Mouse (Mus musculus) ES-Bruce4 (cell line): ENCODE measurements around the gene Plcb1.

ENCODE experiments used
- CTCF ChIP-seq: IDR thresholded peaks from one replicate; pipeline ENCODE4 v1.8.1; 2011; ENCODE audit warnings: low read depth, low read length
- POLR2A ChIP-seq: IDR thresholded peaks from one replicate; pipeline ENCODE4 v1.8.1; 2011; ENCODE audit warnings: low read length; ENCODE audit not compliant: insufficient read depth

GRCm38 (mm10) chr2:135307787-135308186 lies 521.9 kb downstream of the Plcb1 start:
- TF ChIP-seq POLR2A: no peak
- TF ChIP-seq CTCF: no peak
